Mouse (Mus musculus) kidney, adult 11 months (tissue): ENCODE data around the gene Oas3.

Experiments used
- DNase-seq: peaks from one replicate; pipeline ENCODE4 v3.0.0; 2022

Gene Oas3

DNA sequence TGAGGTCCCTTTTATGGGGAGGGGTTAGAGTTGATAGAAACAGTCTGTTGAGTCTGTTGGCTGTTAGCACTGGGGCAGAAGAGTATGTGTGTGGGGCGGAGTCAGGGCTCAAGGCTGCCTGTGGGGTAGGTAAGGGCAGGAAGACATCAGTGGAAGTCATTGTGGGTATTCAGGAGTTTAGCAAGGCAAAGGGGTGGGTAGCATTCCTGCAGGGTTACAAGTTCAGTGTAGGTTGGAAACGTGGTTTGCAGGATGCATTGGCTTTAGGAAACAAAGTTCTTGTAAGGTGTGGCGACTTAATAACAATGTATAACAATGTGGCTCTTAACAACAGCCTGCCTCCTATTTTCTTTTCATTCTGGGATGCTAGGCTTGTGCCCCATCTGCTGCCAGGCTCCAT is 26.3 kb downstream of the Oas3 start:
- no peak for DNase-seq

DNA sequence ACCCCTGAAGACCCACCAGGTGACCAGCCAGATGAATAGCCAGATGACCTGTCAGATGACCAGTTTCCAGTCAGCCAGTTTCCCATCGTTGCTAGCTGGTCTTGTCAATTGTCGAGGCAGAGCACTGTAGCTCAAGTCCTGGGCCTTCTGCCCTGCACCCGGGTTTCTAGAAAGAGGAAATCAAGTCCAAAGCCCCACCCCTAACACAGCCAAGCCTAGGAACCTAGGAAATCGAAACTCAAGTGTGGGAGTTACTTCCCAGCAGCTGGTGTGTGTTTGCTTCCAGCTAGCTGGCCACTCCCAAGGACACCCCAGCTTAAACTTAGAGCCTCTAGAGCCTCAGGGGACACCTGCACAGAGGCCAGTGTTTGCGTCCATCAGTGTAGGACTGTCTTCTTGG is 27.8 kb downstream of the Oas3 start, which contains the start of gene Oas2:
Gene Oas2, minus strand, starts transcription at position 166 of the 400 bp plus-strand sequence.
- no peak for DNase-seq

DNA sequence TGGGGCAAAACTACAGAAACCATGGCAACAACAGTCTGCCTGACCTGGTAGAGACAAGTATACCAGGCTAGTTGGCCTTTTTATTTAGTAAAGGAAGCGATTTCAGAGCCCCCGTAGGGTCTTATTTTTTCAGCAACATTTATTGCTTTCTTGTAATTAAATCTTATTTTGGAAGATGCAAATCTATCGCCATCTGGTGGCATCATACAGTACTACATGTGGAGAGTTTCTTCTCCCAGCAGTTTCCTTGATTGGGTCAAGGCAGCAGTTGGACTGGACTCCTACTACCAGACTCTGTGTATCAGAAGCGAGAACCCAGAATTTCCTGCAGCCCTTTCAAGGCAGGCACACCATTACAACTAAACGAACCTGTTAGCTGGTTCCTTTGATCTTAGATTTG is 31.0 kb downstream of the Oas3 start:
- DNase-seq: peak; percentile 23

DNA sequence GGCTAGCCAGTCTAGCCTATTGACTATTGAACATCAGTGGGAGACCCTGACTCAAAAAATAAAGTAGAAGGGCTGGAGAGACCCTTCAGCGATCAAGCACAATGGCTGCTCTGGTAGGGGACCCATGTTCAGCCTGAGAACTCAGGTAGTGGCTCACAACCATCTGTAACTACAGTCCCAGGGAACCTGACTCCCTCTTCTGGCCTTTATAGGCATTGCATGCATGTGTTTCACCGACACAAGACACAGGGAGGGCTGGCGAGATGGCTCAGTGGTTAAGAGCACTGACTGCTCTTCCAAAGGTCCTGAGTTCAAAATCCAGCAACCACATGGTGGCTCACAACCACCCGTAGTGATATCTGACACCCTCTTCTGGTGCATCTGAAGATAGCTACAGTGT is 35.3 kb downstream of the Oas3 start:
- no peak for DNase-seq

DNA sequence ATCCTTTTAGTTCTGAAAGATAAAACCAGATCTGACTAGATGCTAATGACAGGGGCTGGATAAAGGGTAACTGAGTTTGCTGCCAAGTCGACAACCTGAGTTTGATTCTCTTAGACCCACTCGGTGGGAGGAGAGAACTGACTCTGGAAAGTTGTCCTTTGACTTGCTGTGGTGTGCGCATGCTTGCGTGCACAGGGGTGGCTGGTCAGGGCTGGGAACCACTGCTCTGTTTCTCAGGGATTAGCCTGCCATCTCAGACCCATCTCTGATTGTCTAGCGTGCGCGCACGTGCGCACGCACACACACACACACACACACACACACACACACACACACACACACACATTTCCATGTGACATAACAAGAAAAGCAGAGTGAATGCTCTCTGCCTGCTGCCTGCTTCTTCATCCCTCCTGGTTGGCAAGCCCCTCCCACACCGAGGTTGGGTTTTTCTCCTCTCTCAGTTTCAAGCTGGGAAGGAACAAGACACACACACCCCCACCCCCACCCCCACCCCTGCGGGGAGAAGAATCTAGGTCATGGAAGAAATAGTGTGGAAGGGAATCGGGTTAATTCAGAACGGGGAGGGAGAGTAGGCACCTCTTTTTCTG is 43.0 kb downstream of the Oas3 start:
- DNase-seq: no peak

DNA sequence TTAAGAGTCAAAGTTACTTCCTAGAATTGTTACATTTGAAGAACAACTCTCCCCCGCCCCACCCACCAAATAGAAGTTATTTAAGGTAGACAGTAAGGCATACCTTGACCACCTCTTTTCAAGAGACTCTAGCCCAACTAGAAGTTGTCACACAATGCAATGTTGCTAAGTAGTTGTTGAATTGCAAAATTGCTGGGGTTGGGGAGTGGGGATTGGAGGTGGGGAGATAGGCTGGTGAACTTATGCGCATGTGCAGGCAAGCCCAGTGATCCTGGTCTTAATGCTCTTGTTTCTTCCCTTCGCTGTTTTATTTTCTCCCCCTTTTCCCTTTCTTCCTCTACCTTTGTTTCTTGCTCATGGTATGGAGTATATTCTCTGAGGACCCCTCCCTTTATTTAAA is 43.8 kb downstream of the Oas3 start:
- no peak for DNase-seq

DNA sequence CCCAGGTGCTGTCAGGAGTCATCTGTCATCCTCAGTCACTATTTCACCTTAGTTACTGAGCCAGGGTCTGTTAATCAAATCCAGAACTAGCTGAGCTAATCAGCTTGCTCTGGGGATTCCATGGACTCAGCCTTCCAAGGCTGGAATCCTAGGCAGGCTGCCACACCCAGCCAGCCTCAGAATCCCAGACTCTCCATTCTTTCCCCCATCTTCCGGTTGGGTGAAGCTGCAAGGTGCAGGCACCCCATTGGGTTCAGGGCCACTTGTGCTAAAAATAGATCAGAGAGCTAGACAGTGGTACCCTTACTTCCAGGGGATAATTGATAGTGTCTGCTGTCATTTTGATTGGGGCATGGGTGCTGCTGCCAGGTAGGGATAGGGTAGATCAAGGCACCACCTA is 44.7 kb downstream of the Oas3 start:
- no peak for DNase-seq

DNA sequence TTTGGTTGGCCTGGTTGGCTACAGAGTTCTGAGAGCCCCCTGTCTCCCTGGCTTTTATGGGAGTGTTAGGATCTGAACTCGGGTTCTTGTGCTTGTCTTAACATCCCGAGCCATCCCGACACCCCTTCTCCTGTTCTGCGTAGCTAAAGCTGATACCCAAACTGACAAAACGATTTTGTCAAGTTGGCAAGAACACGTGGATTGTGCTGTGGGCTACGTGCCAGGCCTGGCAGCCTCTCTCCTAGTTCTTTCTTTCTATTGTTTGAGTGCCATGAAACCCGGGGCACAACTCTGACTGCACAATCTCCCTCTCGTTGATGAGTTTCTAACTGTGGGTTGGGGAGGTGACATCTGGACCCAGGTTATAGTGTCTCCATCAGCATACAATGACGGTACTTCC is 48.1 kb downstream of the Oas3 start:
- no peak for DNase-seq

DNA sequence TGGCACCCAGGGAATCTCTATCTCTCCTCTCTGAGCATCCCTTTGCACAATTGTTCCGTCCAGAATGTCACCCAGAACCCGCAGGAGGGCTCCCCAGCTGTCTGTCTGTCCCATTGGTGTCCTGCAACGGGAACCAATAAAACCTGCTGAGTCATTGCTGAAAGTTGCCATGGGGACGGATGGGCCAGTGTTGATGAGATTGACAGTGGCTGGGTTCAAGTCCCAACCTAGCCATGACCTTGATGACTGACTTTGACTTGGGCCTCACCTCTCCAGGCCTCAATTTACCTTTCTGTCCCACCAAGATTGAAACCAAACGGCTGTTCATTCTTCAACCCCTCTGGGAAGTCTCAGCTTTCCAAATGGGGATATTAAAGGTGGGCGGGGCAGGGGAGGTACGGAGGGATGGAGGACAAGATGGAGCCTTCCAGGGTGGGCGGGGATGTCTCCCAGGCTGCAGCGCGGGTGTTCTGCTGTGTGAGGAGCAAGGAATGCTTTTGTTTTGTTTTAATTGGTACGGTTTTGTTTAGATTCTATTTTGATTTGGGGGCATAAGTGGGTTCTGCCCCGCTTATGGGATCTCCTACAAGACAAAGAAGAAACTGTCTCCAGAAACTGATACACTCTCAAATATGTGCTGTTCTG is 51.5 kb downstream of the Oas3 start:
- no peak for DNase-seq

DNA sequence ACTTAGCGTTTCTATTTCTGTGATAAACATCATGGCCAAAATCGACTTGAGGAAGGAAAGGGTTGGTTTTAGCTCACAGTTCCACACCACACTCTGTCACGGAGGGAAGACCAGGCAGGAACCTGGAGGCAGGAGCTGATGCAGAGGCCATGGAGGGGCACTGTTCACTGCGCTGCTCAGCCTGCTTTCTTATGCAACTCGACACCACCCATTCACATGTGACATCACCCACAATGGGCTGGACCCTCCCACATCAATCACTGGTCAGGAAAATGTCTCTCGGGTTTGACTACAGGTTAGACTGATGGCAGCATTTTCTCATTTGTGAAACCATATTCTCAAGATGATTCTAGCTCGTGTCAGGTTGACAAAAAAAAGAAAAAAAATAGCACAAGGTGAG is 56.5 kb downstream of the Oas3 start:
- no peak for DNase-seq

DNA sequence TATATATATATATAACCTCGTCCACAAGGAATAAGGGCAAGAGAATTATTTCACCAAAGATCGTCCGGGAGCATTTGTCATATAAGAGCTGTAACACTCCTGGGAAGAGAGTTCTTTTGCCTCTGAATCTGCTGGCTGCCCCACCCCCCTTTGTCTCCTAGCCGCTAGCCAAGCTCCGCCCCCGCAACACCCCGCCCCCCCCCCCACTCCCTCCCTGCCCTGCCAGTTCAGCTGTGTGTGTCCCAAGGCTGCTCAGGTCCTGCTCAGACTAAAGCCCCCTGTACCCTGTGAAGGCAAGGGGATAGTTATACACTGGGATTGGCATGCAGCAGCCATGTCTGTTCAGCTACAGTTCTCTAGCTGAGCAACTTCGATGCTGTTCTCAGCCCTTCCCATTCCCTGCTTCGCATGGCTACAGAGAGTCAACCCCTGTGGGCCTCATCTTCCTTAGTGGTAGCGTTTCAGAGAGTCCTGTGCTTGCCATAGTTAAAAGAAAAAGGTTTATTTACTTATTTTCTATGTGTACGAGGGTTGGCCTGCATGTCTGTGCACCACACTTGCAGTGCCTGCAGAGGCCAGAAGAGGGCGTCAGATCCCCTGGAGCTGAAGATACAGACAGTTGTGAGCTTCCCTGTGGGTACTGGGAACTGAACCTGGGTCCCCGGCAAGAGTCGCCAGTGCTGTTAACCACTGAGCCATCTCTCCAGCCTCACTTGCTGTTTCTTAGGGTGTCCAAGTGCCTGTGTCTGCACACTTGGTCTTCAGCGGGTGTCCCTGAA is 58.7 kb downstream of the Oas3 start:
- no peak for DNase-seq

DNA sequence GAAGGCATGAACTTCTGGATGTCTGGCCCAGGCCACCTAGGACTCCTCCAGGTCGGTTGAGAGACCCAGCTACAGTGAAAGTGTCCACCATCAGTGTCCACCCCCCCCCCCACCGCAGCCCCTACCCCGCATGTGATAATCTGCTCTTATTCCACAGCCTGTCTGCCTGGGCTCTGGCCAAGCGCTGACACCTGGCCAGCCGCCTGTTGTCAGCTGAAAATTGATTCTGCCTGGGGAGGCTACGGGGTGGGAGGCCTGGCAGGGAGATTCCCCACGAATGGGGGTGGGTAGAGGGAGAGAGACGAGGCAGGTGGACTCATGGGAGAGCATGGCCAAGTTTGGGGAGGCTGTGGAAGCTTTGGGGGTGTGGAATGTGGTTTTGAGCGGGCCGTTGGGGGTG is 60.3 kb downstream of the Oas3 start:
- no peak for DNase-seq

DNA sequence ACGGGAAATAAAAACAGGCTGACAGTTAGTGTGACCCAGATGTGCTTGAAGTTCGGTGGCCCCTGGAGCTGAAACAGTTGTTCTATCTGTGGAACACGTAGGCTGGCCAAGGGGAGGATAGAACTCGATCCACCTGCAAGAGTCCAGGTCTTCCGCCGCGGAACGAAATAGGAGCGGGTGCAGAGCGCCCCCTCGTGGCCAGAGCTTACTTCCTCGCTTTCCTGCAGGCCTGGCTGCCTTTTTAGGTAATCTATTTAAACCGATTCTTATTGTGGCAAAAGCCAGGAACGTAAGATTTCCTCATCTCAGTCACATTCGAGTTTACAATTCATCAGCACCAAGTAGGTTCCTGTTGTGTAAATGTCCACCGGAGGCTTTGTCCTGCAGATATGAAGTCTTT is 63.1 kb downstream of the Oas3 start:
- DNase-seq: peak; percentile 31

DNA sequence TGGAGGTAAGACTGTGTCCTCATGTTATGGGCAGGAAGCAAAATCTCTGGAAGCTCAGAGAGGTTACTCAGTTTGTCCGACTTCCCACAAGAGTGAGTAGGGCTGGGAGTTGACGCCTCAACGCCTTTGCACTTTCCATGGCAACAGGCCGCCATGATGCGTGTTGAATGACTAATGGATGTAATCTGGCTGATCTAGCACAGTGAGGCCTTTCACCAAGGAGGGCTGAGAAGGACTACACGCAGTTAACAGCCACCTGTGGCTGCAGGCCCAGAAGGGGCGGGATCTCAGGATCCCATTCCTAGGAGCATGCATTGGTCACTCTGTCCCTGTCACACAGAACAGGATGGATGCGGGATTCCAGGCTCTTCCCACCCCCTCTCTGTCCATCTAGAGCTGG is 64.7 kb downstream of the Oas3 start:
- no peak for DNase-seq

DNA sequence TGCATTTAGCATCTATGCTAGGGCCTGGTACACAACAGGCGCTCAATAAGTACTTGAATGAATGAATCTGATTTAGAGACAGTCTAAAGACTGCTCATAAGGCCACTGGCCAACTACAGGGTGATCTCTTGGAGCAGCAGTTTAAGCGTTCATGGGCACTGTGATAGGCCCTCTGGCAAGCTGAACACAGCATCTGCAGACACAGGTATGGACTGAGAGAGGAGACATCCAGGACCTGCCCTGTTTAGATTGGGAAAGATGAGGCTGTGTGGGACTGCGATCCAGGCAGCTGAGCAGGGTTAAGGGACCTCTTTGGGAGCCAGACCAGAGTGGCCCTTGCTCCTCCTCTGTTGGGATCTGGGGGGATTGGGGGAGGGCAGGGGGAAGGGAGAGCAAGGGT is 65.6 kb downstream of the Oas3 start, which contains the start of gene Dtx1:
Gene Dtx1, minus strand, starts transcription at position 101 of the 400 bp plus-strand sequence.
- no peak for DNase-seq

DNA sequence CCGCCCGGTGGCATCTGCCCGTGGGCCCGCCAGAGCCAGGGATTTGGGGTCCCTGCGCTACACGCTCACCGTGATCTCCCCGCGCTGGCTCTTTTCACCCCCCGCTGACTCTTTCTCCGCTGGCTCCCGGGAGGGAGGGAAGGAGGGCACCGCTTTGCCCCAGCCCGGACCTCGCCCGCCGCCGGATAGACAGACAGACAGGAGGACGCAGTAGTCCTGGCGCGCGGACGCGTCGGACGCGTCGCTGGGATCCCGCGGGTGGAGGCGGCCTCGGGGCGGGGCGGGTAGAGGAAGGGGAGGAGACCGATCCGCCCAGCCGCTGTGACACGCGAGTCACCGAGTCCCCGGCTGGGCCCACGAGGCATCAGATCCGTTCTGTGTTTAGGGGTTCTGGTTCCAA is 66.0 kb downstream of the Oas3 start:
- no peak for DNase-seq

DNA sequence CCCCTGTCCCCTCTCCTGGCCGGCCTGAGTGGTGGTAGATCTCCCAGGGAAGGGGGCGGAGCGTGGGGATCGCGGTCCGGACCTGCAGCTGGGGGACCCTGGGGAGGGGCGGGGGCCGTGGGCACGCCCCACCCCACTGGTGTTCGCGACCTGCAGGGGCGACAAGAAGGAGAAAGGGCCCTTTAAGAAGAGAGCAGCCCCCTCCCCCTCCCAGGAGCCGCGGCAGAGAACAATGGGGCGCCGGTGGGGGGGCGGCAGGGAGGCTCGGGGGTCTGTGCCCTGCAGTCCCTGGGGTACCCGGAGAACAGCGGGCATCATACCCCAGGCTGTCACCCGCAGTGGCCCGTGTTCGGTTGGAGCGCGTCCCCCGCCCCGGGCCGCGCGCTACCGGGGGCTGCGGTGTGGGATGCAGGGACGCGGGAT is 66.6 kb downstream of the Oas3 start:
- DNase-seq: no peak

DNA sequence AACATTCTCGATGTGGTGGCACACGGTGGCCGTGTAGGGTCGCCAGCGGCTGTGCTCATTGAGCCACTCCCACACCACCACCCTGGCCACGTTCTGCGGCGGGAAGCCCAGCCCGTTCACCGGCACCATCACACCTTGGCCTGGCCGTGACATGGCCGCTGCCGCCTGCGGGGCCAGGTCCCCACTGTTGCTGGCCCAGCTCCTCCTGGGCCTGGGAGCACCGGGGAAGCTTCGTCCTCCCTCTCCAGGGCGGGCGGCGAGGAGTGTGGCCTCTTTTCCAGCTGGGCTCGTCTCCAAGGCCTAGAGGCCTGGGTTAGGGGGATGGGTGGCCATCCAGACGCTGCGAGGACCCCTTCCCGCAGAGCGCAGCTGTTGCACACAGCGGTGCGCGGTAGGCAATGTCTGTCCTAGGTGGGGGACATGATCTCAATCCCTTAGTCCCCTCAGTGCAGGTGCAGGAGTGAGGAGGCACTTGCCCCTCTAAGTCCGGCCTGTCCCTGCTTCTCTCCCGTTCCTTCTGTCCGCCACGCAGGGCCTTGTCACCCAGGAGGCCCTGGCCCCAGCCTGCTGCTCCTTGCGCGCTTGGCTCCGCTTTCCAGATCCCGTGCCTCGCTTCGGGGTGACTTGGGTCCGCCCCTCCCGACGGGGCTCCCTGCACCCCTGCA is 67.2 kb downstream of the Oas3 start:
- DNase-seq: no peak

DNA sequence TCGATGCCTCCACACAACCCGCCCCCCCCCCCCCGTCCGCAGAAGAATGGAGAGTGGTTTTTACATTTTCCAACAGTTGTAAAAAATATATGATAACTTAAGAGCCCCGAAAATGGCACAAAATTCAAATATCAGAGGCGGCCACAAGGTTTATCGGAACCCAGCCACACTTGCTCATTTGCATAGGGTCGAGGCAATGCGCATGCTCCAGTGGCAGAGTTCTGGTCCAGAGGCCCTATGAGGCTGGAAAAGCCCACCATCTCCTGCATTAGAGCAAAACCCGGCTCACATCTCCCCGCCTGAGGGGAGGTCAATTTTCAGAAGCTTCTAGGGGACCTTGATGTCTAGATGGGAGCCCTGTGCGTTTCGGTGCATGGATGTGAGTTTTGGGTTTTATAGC is 70.5 kb downstream of the Oas3 start:
- no peak for DNase-seq

DNA sequence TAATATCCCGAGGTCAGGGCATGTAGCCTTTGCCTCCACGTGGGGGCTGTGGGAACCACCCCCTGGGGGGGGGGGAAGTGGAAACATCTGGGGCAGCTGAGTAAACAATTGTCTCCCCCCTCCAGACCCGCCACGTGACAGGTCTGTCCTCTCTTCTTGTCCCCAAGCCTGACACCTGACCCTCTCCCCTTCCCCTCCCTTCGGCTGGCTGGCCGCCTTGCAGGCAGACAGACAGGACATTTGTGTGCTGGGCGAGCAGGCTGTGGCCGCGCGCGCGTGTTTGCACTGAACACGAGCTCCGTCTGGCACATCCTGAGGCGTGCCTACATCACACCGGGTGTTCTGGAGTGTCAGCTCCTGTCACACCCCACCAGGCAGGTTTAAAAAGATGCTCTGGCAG is 70.9 kb downstream of the Oas3 start:
- DNase-seq: no peak

DNA sequence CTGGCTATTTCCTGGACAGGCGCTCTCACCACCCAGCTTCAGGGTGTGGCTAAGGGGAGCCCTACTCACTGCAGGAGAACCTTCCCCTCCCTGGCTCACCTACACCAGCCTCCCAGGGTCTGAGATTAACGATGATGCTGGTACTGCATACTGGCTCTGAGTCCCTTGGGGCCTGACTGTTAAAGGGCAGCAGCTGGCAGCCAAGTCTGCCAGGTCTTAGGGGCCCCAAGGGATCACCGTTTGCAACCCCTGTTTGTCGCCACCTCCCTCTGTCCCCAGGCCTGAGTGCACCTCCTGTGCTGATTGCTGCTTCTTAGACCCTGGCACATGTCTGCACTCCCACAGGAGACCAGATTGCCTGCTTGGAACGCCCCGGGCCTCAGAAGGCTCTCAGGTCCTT is 73.0 kb downstream of the Oas3 start:
- no peak for DNase-seq

DNA sequence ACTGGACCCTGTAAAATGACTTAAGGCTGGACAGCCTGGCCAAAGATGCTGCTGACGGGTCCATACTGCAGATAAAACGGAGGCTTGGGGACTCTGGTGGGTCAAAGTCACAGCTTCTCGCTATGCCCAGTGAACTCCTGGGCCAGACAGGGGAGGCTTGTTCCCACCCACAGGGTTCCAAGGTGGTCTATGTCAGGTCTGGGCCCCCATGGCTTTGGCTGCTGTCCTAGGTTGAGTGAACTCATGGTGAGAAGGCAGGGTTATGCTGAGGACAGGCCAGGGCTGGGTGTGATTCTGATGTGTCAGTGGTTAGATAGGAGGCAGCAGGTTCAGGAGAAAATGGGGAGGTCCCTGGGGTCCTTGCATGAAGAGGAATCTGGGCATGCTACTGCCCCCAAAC is 73.8 kb downstream of the Oas3 start:
- DNase-seq: no peak
